Mouse (Mus musculus): ENCODE results near the gene Tmem132a. TPM values are rescaled to one million over a fixed set of nuclear protein-coding genes. Genes with fewer than 3 reads are reported as not detected.

Gene Tmem132a
- polyA plus RNA-seq, 1 experiment: 4.9 TPM

GRCm38 (mm10) chr19:10907891-10908290 lies 38.2 kb upstream of the Tmem132a start:
- Histone ChIP-seq H3K36me3 (ENCODE audit: control insufficient read depth, insufficient read depth, low read length) (peaks cover 21% of the 10 kb centered on the region), H3K27ac (ENCODE audit: insufficient read depth, low read depth, low read length) (no peak overlapping the region), H3K4me1 (ENCODE audit: control insufficient read depth, insufficient read depth, insufficient read length, low read length) (0 out of 2 replicates have a peak, but pooled peaks cover 2% of the 10 kb centered on the region), H3K4me3 (ENCODE audit: low read depth, low read length) (no peak overlapping the region), H3K27me3 (ENCODE audit: control insufficient read depth, insufficient read depth, low read length) (no peaks in the 10 kb centered on the region)
- TF ChIP-seq POLR2A (IDR thresholded peaks at IDR 0.05; ENCODE audit: low read depth, low read length) (no peak), CTCF (IDR thresholded peaks at IDR 0.05; ENCODE audit: extremely low read depth, insufficient read length, insufficient replicate concordance, low read depth, low read length) (peak; percentile 80; the same call in 1 of the 2 replicates)
- WGBS: 35% methylated on average over 3 of the region's 3 CpGs

- H3K27me3 ChIP-seq (ENCODE audit: control insufficient read depth, insufficient read depth, low read length): no peaks in the 10 kb centered on the region
- H3K4me1 ChIP-seq (ENCODE audit: control insufficient read depth, insufficient read depth, insufficient read length, low read length): 0 out of 2 replicates have a peak, but pooled peaks cover 2% of the 10 kb centered on the region
- TF ChIP-seq POLR2A (IDR thresholded peaks at IDR 0.05; ENCODE audit: low read depth, low read length): no peak
- H3K4me3 ChIP-seq (ENCODE audit: low read depth, low read length): no peak overlapping the region
- H3K27ac ChIP-seq (ENCODE audit: insufficient read depth, low read depth, low read length): peak overlapping the region; percentile 58
- WGBS: 74% methylated on average over 5 of the region's 5 CpGs
- H3K36me3 ChIP-seq (ENCODE audit: control insufficient read depth, insufficient read depth, low read length): peaks cover 41% of the 10 kb centered on the region
Observed at GRCm38 (mm10) chr19:10905728-10906000, 35.9 kb upstream of the Tmem132a start.

GRCm38 (mm10) chr19:10904927-10905727 lies 35.4 kb upstream of the Tmem132a start:
- H3K4me3 ChIP-seq (ENCODE audit: low read depth, low read length): no peak overlapping the region
- peaks cover 47% of the 10 kb centered on the region for H3K36me3 ChIP-seq (ENCODE audit: control insufficient read depth, insufficient read depth, low read length)
- H3K27me3 ChIP-seq (ENCODE audit: control insufficient read depth, insufficient read depth, low read length): no peaks in the 10 kb centered on the region
- H3K27ac ChIP-seq (ENCODE audit: insufficient read depth, low read depth, low read length): peak overlapping the region; percentile 58
- 54% methylated on average over 7 of the region's 7 CpGs for WGBS
- 0 out of 2 replicates have a peak, but pooled peaks cover 2% of the 10 kb centered on the region for H3K4me1 ChIP-seq (ENCODE audit: control insufficient read depth, insufficient read depth, insufficient read length, low read length)
- TF ChIP-seq POLR2A (IDR thresholded peaks at IDR 0.05; ENCODE audit: low read depth, low read length) (no peak), CTCF (IDR thresholded peaks at IDR 0.05; ENCODE audit: extremely low read depth, insufficient read length, insufficient replicate concordance, low read depth, low read length) (no peak)

- TF ChIP-seq CTCF (IDR thresholded peaks at IDR 0.05; ENCODE audit: extremely low read depth, insufficient read length, insufficient replicate concordance, low read depth, low read length): no peak
- H3K4me1 ChIP-seq (ENCODE audit: control insufficient read depth, insufficient read depth, insufficient read length, low read length): 0 out of 2 replicates have a peak, but pooled peaks cover 2% of the 10 kb centered on the region
- WGBS: 64% methylated on average over 5 of the region's 5 CpGs
- H3K4me3 ChIP-seq (ENCODE audit: low read depth, low read length): no peak overlapping the region
- H3K27ac ChIP-seq (ENCODE audit: insufficient read depth, low read depth, low read length): no peak overlapping the region; the same call in 1 of the 2 replicates
- peaks cover 52% of the 10 kb centered on the region for H3K36me3 ChIP-seq (ENCODE audit: control insufficient read depth, insufficient read depth, low read length)
- no peaks in the 10 kb centered on the region for H3K27me3 ChIP-seq (ENCODE audit: control insufficient read depth, insufficient read depth, low read length)
Observed at GRCm38 (mm10) chr19:10904512-10904911, 34.8 kb upstream of the Tmem132a start.

- H3K27me3 ChIP-seq (ENCODE audit: control insufficient read depth, insufficient read depth, low read length): no peaks in the 10 kb centered on the region
- H3K27ac ChIP-seq (ENCODE audit: insufficient read depth, low read depth, low read length): no peak overlapping the region
- no peak overlapping the region for H3K4me3 ChIP-seq (ENCODE audit: low read depth, low read length)
- WGBS: 79% methylated on average over 5 of the region's 5 CpGs
- peaks cover 63% of the 10 kb centered on the region for H3K36me3 ChIP-seq (ENCODE audit: control insufficient read depth, insufficient read depth, low read length)
- H3K4me1 ChIP-seq (ENCODE audit: control insufficient read depth, insufficient read depth, insufficient read length, low read length): peaks cover 2% of the 10 kb centered on the region; the same call in 1 of the 2 replicates
- TF ChIP-seq POLR2A (IDR thresholded peaks at IDR 0.05; ENCODE audit: low read depth, low read length) (no peak), CTCF (IDR thresholded peaks at IDR 0.05; ENCODE audit: extremely low read depth, insufficient read length, insufficient replicate concordance, low read depth, low read length) (no peak)
Observed at GRCm38 (mm10) chr19:10901046-10901445, 31.3 kb upstream of the Tmem132a start.

GRCm38 (mm10) chr19:10900315-10900714 lies 30.6 kb upstream of the Tmem132a start:
- no peaks in the 10 kb centered on the region for H3K27me3 ChIP-seq (ENCODE audit: control insufficient read depth, insufficient read depth, low read length)
- H3K36me3 ChIP-seq (ENCODE audit: control insufficient read depth, insufficient read depth, low read length): peaks cover 60% of the 10 kb centered on the region
- 52% methylated on average over 6 of the region's 6 CpGs for WGBS
- H3K4me3 ChIP-seq (ENCODE audit: low read depth, low read length): no peak overlapping the region
- no peaks in the 10 kb centered on the region; the same call in 1 of the 2 replicates for H3K4me1 ChIP-seq (ENCODE audit: control insufficient read depth, insufficient read depth, insufficient read length, low read length)
- TF ChIP-seq CTCF (IDR thresholded peaks at IDR 0.05; ENCODE audit: extremely low read depth, insufficient read length, insufficient replicate concordance, low read depth, low read length) (no peak), POLR2A (IDR thresholded peaks at IDR 0.05; ENCODE audit: low read depth, low read length) (no peak)
- no peak overlapping the region for H3K27ac ChIP-seq (ENCODE audit: insufficient read depth, low read depth, low read length)

- H3K36me3 ChIP-seq (ENCODE audit: control insufficient read depth, insufficient read depth, low read length): peaks cover 38% of the 10 kb centered on the region
- H3K27ac ChIP-seq (ENCODE audit: insufficient read depth, low read depth, low read length): no peak overlapping the region
- H3K4me3 ChIP-seq (ENCODE audit: low read depth, low read length): no peak overlapping the region
- peaks cover 2% of the 10 kb centered on the region; the same call in 1 of the 2 replicates for H3K4me1 ChIP-seq (ENCODE audit: control insufficient read depth, insufficient read depth, insufficient read length, low read length)
- no peak for TF ChIP-seq POLR2A (IDR thresholded peaks at IDR 0.05; ENCODE audit: low read depth, low read length)
- no peak for TF ChIP-seq CTCF (IDR thresholded peaks at IDR 0.05; ENCODE audit: extremely low read depth, insufficient read length, insufficient replicate concordance, low read depth, low read length)
- WGBS: 70% methylated on average over 8 of the region's 8 CpGs
- no peaks in the 10 kb centered on the region for H3K27me3 ChIP-seq (ENCODE audit: control insufficient read depth, insufficient read depth, low read length)
Observed at GRCm38 (mm10) chr19:10897491-10897890, 27.8 kb upstream of the Tmem132a start.

All from small intestine, adult 2 months (tissue).